Mouse (Mus musculus) midbrain, embryonic 15.5 days (tissue): ENCODE results near the gene Opa3. TPM values are rescaled to one million over a fixed set of nuclear protein-coding genes. Genes with fewer than 3 reads are reported as not detected.

Experiments used
- ATAC-seq: fragments of 200-750 bp; cut with Nextera tagmentation; replicated peaks from 2 replicates; pipeline ENCODE4 v1.8.0; 2017; ENCODE audit warnings: moderate TSS enrichment
- H3K27ac ChIP-seq: fragments of 300-500 bp; sonication (generic); 2 replicates; pipeline ENCODE4 v1.5.1; 2015; ENCODE audit warnings: mild to moderate bottlenecking, inconsistent platforms
- H3K27me3 ChIP-seq: fragments of 300-500 bp; sonication (generic); replicated peaks from 2 replicates; pipeline ENCODE4 v1.6.1; 2015; ENCODE audit warnings: inconsistent platforms
- H3K36me3 ChIP-seq: fragments of 300-500 bp; sonication (generic); replicated peaks from 2 replicates; pipeline ENCODE4 v1.6.1; 2015; ENCODE audit warnings: inconsistent platforms
- H3K4me1 ChIP-seq: fragments of 300-500 bp; sonication (generic); 2 replicates; pipeline ENCODE4 v1.6.1; 2015; ENCODE audit warnings: inconsistent platforms
- H3K4me2 ChIP-seq: fragments of 300-500 bp; sonication (generic); 2 replicates; pipeline ENCODE4 v1.6.1; 2015; ENCODE audit warnings: inconsistent platforms, mild to moderate bottlenecking, moderate library complexity
- H3K4me3 ChIP-seq: fragments of 300-500 bp; sonication (generic); 2 replicates; pipeline ENCODE4 v1.5.1; 2015; ENCODE audit warnings: mild to moderate bottlenecking, inconsistent platforms
- H3K9ac ChIP-seq: fragments of 300-500 bp; sonication (generic); 2 replicates; pipeline ENCODE4 v1.6.1; 2015; ENCODE audit warnings: mild to moderate bottlenecking, inconsistent platforms
- H3K9me3 ChIP-seq: fragments of 300-500 bp; sonication (generic); 2 replicates; pipeline ENCODE4 v1.6.1; 2016; ENCODE audit warnings: inconsistent platforms
- WGBS: fragments of 180-500 bp; shearing (Covaris S2); methylation state at CpG from one replicate; pipeline ENCODE4 v1.1.7; 2015; ENCODE audit warnings: mixed read lengths; 5-methylcytosine and 5-hydroxymethylcytosine counted together
- polyA plus RNA-seq: library from polyadenylated mRNA; unstranded; fragments of >200 nt; fragmentation: Nextera tagmentation; extraction: Ambion mirVana; gene quantifications from 2 replicates; pipeline ENCODE4 v1.2.1, GENCODE M21; 2015

Gene Opa3
- polyA plus RNA-seq, 1 experiment from 2014 or later = 37.9 TPM

DNA sequence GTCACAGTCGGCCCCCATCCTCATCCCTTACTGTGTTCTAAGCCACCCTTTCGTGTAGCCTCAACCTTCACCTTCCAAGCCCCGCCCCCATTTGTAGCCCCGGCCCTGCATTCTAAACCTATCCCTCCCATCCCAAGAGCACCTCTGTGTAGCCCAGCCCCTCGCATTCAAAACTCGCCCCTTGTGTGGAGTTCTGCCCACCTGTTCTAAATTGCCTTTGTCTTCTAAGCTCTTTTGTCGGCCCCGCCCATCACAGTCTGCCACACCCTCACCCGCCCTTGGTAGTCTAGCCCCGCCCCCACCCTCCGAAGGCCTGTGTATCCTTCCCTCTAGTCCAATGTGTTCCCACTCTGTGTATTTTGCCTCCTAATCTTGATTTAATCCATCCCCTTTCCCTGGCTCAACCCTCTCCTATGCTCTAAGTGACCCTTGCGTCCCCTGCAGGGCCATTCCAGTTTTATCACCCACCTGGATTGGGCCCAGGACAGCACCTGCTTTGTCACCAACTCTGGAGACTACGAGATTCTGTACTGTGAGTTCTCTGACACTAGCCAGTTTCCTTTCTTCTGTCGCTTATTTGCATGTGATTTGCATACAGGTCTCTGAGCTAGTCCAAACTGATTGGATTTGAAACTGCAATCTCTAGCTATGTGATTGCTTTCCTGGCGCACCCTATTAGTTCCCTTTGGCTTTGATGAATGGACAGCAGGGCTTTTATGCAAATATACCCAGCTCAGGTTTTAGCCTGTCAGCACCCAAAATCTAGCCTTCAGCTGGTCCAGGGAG lies 25.9 kb upstream of the Opa3 start:
- 0 out of 2 replicates have a peak, but pooled peaks have one; percentile 38 for ATAC-seq
- Histone ChIP-seq H3K9me3 (no peaks in the 10 kb centered on the region), H3K4me1 (no peaks in the 10 kb centered on the region), H3K36me3 (peaks cover 17% of the 10 kb centered on the region; the same call in 1 of the 2 replicates), H3K27ac (no peak overlapping the region), H3K9ac (no peak overlapping the region), H3K27me3 (no peaks in the 10 kb centered on the region), H3K4me2 (no peak overlapping the region), H3K4me3 (no peak overlapping the region)
- WGBS = 64% methylated on average over 15 of the region's 15 CpGs

DNA sequence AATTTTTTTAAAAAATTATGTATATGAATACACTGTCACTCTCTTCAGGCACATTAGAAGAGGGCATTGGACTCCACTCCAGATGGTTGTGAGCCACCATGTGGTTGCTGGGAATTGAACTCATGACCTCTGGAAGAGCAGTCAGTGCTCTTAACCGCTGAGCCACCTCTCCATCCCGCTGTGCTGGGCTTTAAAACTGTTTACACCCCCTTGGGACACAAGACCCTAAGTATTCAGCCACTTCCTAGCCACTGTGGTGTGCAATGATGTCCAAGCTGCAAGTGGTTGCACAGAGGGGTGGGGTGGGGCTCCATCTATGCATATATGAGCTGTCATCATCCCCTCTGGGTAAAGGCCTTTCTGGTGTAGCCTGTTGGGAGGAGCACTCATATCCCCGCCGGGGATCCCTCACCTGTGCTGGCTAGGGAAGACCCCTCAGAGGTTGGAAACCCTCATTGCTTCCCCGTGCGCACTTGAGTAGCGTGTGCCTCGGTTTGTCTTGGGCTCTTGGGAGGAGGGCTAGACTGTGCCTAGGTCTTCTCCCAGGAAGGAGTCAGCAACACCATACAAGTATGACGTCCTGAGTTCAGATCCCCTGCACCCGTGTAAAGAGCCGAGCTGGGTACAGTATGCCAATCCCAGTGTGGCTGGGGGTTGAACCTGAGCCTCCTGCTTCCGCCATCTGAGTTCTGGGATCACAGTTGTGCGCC lies 19.8 kb upstream of the Opa3 start:
- peaks cover 10% of the 10 kb centered on the region for H3K4me1 ChIP-seq
- no peak overlapping the region for H3K27ac ChIP-seq
- no peaks in the 10 kb centered on the region for H3K9me3 ChIP-seq
- peaks cover 3% of the 10 kb centered on the region; the same call in 1 of the 2 replicates for H3K36me3 ChIP-seq
- peak; percentile 37; the same call in 1 of the 2 replicates for ATAC-seq
- no peak overlapping the region for H3K9ac ChIP-seq
- H3K4me2 ChIP-seq = no peak overlapping the region
- H3K27me3 ChIP-seq = peaks cover 7% of the 10 kb centered on the region; the same call in 1 of the 2 replicates
- H3K4me3 ChIP-seq = no peak overlapping the region
- WGBS = 83% methylated on average over 13 of the region's 13 CpGs

DNA sequence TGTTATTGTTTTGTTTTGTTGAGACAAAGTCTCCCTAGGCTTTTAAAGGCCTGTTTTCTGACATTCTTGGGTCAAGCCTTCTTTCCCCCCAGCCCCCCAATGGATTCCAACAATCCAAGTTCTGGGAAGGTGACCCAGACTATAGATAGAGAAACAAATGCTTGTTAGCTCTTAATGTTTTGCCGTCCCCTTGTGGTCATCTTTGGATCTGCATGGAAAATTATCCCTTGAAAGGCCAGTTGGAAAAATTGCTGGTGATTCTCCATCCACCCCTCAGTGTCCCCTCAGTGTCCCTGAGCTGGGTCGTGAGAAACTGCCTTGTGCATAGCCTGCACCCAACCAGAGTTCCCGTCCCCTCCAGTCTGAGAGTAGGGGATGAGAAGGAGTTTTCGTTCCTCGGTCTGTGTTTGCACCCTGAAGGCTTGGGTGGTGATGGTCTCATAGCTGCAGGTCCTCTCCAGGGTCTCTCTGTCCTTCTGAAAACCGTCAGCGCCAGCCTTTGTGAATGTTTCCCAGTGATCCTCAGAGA lies 19.1 kb upstream of the Opa3 start:
- H3K9me3 ChIP-seq = no peaks in the 10 kb centered on the region
- H3K27me3 ChIP-seq = peaks cover 7% of the 10 kb centered on the region; the same call in 1 of the 2 replicates
- ATAC-seq = no peak
- peaks cover 3% of the 10 kb centered on the region; the same call in 1 of the 2 replicates for H3K36me3 ChIP-seq
- H3K9ac ChIP-seq = no peak overlapping the region
- 57% methylated on average over 7 of the region's 7 CpGs for WGBS
- H3K4me3 ChIP-seq = no peak overlapping the region
- H3K4me1 ChIP-seq = peaks cover 10% of the 10 kb centered on the region
- H3K27ac ChIP-seq = no peak overlapping the region
- no peak overlapping the region for H3K4me2 ChIP-seq

DNA sequence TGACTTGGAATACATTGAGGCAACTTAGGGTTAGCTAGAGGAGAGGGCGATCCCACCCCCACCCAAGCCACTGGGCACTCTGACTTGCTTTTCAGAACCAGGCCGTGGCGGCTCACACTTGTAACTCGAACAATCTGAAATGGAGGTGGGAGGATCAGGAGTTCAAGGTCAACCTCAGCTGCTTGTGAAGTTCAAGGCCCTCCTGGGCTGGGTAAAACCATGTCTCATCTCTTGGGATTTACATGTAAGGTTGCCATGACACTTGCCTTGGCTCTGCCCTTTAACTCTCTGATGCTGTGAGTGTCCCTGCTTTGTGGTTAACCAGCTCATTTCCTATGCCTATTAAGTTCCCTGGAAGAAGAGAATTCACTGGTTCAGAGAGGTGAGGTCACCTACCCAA lies 18.6 kb upstream of the Opa3 start:
- WGBS = 83% methylated on average over 4 of the region's 4 CpGs
- H3K4me3 ChIP-seq = no peak overlapping the region
- H3K9ac ChIP-seq = no peak overlapping the region
- no peaks in the 10 kb centered on the region for H3K9me3 ChIP-seq
- no peak for ATAC-seq
- peaks cover 7% of the 10 kb centered on the region; the same call in 1 of the 2 replicates for H3K27me3 ChIP-seq
- no peak overlapping the region for H3K27ac ChIP-seq
- peaks cover 10% of the 10 kb centered on the region for H3K4me1 ChIP-seq
- no peak overlapping the region for H3K4me2 ChIP-seq
- peaks cover under 1% of the 10 kb centered on the region; the same call in 1 of the 2 replicates for H3K36me3 ChIP-seq

DNA sequence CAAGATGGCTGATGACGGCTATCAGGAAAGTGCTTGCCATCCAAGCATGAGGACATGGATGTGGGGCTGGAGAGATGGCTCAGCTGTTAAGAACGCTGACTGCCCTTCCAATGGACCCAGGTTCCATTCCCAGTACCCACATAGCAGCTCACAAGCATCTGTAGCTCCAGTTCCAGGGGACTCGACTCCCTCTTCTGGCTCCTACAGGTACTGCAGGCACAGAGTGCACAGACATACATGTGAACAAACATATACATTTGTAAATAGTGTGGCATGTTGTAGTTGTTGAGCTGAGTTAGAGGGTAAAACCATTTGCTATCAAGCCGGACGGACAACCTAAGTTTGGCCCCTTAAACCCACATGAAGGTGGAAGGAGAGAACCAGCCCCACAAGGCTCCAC lies 18.1 kb upstream of the Opa3 start:
- Histone ChIP-seq H3K27ac (no peak overlapping the region), H3K4me3 (no peak overlapping the region), H3K4me1 (peaks cover 10% of the 10 kb centered on the region), H3K9ac (no peak overlapping the region), H3K4me2 (no peak overlapping the region), H3K9me3 (no peaks in the 10 kb centered on the region), H3K36me3 (no peaks in the 10 kb centered on the region), H3K27me3 (peaks cover 7% of the 10 kb centered on the region; the same call in 1 of the 2 replicates)
- no peak for ATAC-seq
- 92% methylated on average over 5 of the region's 5 CpGs for WGBS

DNA sequence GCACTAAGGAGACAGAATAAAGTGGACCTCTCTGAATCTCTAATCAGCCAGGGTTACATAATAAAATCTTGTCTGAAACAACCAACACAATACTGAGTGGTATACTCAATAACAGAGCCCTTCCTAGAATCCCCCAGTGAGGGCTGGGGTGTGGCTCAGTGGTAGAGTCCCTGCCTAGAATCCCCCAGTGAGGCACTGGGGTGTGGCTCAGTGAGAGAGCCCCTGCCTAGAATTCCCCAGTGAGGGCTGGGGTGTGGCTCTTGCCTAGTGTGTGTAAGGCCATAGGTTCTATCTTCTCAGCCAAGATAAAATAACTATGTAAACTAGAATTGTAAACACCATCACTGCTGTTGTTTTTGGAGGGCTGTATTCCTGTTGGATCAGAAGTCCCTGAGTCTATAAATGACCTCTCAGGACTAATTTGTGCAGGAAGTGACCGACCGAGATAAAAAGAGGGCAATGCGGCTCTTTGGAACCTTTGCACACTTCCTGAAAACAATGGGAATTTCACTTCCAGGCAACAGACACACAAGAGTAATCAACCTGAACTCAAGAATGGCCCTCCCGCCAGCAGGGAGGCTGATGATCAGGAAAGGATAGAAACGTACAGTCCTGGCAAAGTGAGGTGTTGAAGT lies 17.0 kb upstream of the Opa3 start:
- Histone ChIP-seq H3K9ac (no peak overlapping the region), H3K9me3 (no peaks in the 10 kb centered on the region), H3K4me1 (peaks cover 10% of the 10 kb centered on the region), H3K4me2 (no peak overlapping the region), H3K27ac (no peak overlapping the region), H3K4me3 (no peak overlapping the region), H3K27me3 (peaks cover 7% of the 10 kb centered on the region; the same call in 1 of the 2 replicates), H3K36me3 (no peaks in the 10 kb centered on the region)
- 41% methylated on average over 5 of the region's 5 CpGs for WGBS
- no peak for ATAC-seq

DNA sequence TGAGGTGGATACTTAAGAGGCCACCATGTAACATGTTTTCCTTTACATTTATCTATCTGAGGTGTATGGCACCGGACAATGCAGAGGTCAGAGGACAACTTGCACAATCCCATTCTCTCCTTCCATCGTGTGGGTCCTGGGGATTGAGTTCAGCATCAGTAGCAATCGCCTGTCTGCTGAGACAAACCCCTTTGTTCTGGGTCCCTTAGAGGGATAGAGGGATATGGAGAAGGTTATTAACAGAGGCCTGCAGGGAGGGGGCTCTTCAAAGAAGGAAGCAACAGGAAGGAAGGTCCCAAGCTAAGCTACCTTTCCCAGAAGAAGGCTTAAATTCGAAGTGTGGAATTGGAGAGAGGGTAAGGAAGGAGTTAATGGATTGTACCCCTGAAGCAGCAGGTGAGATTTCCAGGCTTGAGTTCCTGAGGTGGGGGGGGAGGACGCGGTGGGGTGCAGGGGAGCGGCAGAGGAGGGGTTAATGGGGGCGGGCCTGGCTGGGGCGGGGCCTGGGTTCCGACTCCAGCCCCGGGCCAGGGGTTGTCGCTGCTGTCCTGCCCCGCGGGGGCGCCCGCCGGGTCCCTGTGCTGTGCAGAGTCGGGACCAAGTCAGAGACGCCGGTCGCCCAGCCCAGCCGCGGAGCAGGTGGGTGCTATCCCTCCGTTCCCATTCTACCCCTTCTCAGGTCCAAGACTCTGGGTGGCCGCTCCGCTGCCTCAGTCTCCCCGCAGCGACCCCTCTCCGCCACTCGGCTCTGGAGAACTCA lies 16.0 kb upstream of the Opa3 start, which contains the start of gene Gpr4:
Gpr4 (plus strand) TSS at position 543 of the 760 bp plus-strand sequence.
- ATAC-seq = peak; percentile 65
- Histone ChIP-seq H3K36me3 (no peaks in the 10 kb centered on the region), H3K4me1 (peaks cover 10% of the 10 kb centered on the region), H3K9me3 (no peaks in the 10 kb centered on the region), H3K4me3 (peak within 1 kb of the TSS; percentile 48), H3K4me2 (peak within 1 kb of the TSS; percentile 94), H3K9ac (peak within 1 kb of the TSS; percentile 51), H3K27me3 (peaks cover 7% of the 10 kb centered on the region; the same call in 1 of the 2 replicates), H3K27ac (no peak within 1 kb of the TSS)
- 1% methylated on average over 30 of the region's 30 CpGs for WGBS

DNA sequence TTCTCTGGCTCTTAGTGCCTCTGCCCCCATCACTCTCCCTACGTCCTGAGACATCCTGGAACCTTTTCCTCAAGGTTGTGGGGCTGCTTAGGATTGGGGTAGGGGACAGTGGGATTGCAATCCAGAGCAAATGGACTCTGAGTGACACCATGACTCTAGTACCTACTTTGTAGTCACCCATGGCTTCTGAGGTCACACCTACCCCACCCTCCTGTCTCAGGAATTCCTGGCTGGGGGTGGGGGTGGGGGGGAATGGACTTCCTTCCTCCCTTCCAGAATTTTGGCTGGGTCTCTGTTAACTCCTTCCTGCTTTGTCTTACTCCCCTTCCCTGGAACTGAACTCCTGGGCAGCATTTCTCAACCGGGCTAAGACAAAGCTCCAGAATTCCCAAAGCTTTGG lies 14.7 kb upstream of the Opa3 start:
- no peak for ATAC-seq
- H3K4me2 ChIP-seq = no peak overlapping the region
- no peaks in the 10 kb centered on the region for H3K9me3 ChIP-seq

DNA sequence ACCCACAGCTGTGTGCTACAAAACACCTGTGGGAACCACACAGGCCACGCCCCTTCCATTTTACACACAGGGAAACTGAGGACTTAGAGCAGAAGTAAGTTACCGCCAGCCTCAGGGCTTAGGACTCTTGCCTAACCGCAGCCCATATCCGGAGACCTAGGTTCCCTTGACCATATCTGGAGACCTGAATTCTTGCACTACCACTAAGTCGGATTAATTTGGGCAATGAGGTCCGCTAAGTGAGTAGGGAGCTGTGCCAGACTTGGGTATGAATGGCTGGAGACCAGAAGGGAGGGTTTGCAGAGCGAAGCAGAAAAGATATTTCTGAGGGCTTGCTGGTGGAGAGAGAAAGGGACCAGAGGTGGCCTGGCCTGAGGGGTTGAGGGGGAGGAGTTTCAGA lies 13.8 kb upstream of the Opa3 start:
- Histone ChIP-seq H3K36me3 (no peaks in the 10 kb centered on the region), H3K4me1 (peaks cover 10% of the 10 kb centered on the region), H3K9me3 (no peaks in the 10 kb centered on the region), H3K27ac (no peak overlapping the region), H3K9ac (no peak overlapping the region), H3K4me2 (no peak overlapping the region), H3K4me3 (no peak overlapping the region), H3K27me3 (peaks cover 7% of the 10 kb centered on the region; the same call in 1 of the 2 replicates)
- no peak for ATAC-seq
- 75% methylated on average over 7 of the region's 7 CpGs for WGBS

More for the DNA sequence above, 14.7 kb upstream of the Opa3 start:
- H3K9ac ChIP-seq = no peak overlapping the region
- peak overlapping the region; percentile 48; the same call in 1 of the 2 replicates for H3K4me3 ChIP-seq
- H3K36me3 ChIP-seq = no peaks in the 10 kb centered on the region
- H3K27me3 ChIP-seq = peaks cover 7% of the 10 kb centered on the region; the same call in 1 of the 2 replicates
- H3K4me1 ChIP-seq = peaks cover 10% of the 10 kb centered on the region
- H3K27ac ChIP-seq = no peak overlapping the region
- WGBS = 63% methylated on average over 2 of the region's 2 CpGs

DNA sequence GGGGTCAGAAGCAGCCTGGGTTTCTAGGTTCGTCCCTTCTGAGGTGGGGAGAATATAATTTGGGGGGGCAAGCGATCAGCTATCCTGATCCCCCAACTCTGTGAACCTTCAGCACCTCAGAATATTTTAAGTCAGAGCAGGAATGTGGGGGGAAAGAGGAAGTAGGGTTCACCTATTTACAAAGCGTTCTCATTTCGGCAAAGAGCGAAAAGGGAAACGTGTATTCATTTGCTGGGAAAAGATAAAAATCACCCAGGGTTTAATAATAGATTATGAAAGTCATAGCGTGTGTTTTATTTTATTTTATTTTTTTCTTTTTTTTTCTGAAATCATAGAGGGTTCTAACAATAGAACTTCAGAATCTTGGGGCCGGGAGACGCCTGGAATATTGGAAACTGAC lies 13.2 kb upstream of the Opa3 start:
- H3K4me1 ChIP-seq = peaks cover 10% of the 10 kb centered on the region
- no peaks in the 10 kb centered on the region for H3K36me3 ChIP-seq
- ATAC-seq = no peak
- WGBS = 71% methylated on average over 9 of the region's 9 CpGs
- no peak overlapping the region for H3K9ac ChIP-seq
- H3K4me3 ChIP-seq = no peak overlapping the region
- no peaks in the 10 kb centered on the region for H3K9me3 ChIP-seq
- H3K4me2 ChIP-seq = no peak overlapping the region
- H3K27ac ChIP-seq = no peak overlapping the region
- peaks cover 7% of the 10 kb centered on the region; the same call in 1 of the 2 replicates for H3K27me3 ChIP-seq

DNA sequence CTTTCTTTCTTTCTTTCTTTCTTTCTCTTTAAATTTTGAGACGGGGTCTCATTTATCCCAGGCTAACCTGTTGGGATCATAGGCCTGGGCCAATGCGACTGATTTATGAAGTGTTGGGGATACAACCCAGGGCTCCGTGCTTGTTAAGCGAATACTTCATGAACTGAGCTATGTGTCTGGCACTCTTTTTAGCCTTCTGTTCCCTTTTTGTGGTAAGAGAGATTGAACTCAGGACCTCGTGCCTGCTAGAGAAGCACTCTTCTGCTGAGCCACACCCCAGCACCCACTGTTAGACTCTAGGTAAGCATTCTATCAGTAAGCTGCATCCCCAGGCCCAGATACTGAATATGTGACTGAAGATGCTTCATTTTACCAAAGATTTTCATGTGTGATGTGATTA lies 10.6 kb upstream of the Opa3 start:
- ATAC-seq = no peak
- Histone ChIP-seq H3K9me3 (no peaks in the 10 kb centered on the region), H3K4me1 (peaks cover 1% of the 10 kb centered on the region; the same call in 1 of the 2 replicates), H3K4me3 (no peak overlapping the region), H3K27ac (no peak overlapping the region), H3K27me3 (0 out of 2 replicates have a peak, but pooled peaks cover 3% of the 10 kb centered on the region), H3K9ac (no peak overlapping the region), H3K36me3 (no peaks in the 10 kb centered on the region), H3K4me2 (no peak overlapping the region)
- WGBS = 65% methylated on average over 5 of the region's 5 CpGs
